Mouse (Mus musculus): Measurements from ENCODE around the gene Rnf123.
A peak's percentile ranks its signal among the peaks of the same experiment; 100 is the strongest.

Gene Rnf123

DNA sequence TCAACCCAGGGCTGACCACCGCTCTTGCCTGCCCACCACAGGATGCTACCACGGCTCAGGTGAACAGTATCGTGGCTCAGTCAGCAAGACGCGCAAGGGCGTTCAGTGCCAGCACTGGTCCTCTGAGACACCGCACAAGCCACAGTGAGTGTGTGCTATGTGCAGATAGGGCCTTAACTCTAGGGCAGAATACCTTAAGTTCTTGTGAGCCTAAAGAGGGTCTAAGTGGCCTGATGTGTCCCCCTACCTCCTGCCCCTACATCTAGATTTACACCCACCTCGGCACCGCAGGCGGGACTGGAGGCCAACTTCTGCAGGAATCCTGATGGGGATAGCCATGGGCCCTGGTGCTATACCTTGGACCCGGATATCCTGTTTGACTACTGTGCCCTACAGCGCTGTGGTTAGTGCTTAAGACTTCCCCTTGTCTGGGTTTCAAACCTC lies at the start of gene Rnf123:
TSS of gene Rnf123 (minus strand) at position 359 of the 444 bp plus-strand sequence.
- DNase-seq: no peak

DNA sequence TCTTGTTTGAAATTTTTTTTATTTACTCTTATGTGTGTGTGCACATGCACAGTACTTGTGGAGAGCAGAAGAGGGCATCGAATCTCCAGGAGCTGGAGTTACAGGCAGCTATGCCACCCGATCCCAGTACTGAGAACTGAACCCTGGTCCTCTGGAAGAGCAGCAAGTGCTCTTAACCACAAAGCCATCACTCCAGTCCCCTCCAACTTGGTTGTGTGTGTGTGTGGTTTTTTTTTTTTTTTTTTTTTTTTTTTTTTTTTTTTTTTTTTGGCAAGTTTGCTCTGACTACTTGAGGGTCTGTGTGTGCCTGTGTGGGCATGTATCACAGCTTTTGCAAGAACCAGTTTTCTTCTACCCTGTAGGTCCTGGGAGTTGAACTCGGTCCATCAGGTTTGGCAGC lies 49.2 kb upstream of the Rnf123 start:
- no peak for DNase-seq

DNA sequence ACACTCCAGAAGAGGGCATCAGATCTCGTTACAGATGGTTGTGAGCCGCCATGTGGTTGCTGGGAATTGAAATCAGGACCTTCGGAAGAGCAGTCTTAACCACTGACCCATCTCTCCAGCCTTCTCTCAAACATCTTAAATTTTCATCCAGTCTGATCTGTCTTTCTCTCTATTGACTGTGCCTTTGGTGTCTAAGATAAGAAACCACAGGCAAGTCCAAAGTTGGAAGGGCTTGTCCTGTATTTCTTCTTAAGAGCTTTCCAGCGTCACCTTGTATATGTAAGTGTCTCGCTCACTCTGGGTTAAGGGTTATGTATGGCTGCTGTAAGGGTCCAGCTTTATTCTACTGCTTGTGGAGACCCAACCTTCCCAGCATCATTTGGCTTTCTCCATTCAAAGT lies 48.4 kb upstream of the Rnf123 start:
- no peak for DNase-seq

DNA sequence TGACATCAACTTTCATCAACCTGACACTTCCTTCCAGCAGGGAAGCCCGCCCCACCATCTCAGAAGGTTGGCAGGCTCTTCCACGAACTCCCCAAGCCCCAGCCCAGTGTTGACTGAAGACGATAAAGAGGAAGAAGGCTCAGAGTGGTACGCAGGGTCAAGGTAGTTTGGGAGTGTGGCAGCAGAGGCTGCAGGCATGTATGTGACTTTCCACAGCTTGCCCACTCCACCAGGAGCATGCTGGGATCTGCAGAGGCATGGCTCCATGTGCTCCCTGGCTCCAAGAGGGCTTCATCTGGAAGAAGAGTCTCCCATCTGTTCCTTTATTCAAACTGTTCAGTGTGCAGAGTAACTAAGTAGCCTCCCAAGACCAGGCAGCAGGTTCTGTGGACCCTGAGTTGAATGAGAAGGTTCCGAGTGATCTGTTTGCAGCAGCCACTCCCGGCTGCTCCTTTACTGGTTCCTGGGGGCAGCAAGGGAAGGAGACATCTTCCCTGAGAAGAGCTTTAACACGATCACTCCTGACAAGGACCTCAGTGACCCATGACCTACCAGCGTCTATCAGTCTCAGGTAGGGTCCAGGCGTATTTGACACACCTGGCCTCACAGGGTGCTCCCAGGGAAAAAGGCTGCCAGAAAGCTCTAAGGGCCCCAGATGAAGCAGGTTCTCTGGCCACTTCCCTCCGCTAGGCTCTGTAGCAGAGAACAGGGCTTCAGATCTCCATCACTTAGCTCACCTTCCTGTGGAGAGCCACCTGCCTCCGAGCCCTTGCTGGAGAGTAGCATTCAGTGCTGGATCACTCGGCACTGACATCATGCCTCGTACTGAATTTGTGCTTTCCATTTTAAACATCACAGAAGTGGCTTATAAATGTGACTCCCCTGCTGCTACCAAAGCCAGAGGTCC lies 46.1 kb upstream of the Rnf123 start:
- DNase-seq: peak; percentile 59

DNA sequence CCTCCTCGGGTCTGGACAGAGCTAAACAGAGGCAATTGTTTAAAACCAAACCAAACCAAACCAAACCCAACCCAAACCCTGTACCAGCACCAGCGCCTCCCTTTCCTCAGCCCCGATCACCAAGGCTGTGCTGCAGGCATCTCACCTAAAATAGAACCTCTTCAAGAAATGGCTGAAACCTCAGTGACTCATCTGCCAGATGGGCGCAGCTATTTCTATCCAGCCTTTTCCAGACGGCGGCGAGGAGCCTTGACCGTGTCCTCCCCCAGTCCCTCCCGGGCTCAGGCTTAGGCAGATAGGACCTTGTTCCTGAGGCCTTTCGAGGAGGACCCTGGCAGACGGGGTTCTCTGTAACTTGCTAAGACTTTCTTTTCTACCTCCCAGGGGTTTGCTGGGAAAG lies 45.1 kb upstream of the Rnf123 start:
- DNase-seq: no peak

DNA sequence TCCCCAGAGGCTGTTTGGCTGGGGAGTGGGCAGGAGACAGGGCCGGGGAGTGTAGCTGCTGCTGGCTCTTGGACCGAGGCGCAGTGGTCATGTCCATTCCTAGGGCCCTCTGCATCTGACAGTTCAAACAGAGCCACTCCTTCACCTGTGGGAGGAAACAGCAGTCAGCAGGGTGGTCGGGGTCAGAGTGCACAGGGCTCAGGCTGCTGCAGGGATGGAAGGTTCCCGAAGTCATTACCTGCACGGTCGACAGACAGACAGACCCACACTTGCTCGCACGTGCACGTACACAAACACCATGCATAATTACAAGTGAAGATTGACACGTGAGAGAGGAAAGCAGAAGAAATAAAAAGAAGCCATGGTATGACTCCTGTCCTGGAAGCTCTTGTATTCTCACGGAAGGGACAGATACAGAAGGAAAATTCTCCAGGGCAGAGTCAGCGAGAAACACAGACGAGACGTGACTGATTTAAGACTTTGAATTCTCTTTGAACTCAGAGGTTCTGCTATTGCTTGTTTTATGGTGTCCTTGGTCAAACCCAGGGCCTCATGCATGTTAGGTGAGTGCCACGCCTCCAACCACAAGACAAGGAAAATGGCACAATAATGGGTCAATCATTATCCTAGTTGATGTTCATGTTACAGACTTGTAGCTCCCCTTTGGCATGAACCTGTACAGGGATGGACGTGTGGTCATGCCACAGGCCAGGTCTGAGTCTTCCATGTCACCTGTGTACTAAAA lies 43.5 kb upstream of the Rnf123 start:
- no peak for DNase-seq

DNA sequence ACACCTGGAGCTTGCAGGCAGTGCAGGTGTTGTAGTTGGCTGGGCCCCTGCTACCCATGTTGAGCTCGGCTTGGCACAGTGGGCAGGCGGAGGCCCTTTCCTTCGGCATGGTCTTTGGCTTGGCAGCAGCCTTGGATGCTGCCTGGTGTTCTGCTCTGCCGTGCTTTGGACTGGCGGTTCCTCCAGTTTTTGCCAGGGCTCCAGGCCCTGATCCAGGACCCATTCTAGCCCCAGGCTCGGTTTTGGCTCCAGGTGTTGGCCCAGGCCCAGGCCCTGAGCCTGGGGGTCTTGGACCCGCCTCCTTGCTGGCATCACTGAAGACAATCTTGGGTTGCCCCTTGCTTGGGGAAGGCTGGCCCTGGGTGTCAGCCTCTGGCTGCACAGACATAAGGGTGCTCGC lies 42.6 kb upstream of the Rnf123 start:
- no peak for DNase-seq

DNA sequence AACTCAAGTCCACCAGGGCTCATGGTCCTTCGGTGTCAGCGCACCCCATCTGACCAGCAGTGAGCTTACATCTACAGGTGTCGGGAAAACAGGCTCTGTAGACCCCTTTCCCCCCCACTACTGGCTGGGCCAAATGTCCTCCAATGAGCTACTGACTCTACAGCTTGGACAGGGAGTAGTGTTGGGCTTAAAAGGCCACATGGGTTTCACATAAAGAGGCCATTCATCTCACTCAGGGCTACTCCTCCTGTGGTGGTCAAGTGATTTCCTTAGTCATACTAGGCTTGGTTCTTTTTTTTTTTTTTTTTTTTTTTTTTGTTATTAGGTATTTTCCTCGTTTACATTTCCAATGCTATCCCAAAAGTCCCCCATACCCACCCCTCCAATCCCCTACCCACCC lies 40.8 kb upstream of the Rnf123 start:
- DNase-seq: no peak

DNA sequence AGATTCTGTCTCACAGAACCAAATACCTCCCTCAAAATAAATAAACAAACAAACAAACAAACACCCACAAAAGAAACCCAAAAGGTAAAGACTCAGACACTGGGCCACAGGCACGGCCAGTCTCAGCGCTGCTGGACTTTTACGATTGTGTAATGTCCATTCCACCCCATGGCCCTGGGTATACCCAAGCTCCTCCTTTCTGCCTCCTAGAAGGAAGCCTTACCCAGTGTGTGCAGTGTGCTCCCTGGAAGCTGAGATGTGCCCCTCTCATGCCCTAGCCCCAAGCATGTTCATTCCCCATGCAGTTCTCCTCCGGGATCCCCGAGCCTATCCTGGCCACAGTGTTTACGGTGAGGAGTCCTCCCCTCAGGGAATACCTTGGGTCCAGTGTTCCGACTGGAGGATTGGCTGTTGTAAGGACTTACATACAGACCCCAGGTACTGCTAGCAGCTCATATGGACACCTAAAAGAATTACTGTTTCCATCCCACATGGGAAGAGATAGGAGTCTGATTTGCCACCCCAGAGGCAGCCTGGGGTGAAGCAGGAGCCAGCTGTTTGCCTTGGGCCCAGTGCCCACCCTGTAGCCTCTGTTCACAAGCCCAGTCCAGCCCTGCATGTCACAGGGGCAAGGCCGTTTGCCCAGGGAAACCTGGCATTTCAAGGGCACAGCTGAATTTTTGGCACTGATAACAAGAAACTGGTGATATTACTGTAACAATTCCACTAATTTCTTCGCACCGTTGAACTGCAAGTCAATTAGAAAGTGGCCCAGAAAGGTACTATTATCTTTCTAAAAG lies 38.2 kb upstream of the Rnf123 start:
- no peak for DNase-seq

DNA sequence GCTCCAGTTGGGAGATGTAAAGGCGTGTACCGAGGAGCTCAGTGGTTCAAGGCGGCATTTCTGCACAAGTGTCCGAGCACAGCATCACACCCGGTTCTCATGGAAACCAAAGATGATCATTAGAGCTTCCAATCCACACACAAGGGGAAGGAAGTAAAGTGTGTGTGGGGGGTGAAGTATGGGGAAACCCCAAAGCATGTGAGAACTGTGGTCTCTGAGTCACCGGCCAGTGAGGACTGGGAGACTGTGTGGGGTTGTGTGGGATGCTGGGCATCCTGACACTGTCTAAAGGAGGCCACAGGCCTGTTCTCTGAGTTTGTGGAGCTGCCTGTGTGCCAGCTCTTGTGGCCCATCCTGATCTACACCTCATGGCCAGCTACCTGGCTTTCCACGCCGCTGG lies 37.5 kb upstream of the Rnf123 start:
- no peak for DNase-seq

DNA sequence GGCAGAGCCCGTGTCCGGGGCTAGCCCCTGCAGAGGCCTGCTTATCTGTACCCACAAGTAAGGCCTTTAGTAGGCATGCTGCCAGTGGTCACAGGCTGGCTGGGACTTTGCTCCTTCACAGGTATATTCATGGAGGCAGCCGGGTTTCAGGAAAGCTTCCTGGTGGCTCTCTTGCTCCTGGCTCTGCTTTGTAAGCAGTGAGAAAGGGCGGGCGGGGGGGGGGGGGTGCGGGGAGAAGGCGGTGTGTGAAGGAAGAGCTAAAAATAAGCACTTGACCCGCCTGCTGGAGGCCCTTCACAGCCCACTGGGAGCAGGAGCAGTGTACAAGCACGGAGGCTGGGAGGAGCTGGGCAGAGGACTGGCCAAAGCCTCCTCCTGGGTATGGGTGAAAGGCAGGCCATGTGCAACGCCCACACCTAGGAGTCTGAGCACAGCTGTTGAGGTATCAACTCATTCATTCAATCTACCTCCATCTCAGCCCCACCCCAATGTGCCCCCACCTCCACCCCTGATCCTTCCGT lies 36.8 kb upstream of the Rnf123 start:
- no peak for DNase-seq

DNA sequence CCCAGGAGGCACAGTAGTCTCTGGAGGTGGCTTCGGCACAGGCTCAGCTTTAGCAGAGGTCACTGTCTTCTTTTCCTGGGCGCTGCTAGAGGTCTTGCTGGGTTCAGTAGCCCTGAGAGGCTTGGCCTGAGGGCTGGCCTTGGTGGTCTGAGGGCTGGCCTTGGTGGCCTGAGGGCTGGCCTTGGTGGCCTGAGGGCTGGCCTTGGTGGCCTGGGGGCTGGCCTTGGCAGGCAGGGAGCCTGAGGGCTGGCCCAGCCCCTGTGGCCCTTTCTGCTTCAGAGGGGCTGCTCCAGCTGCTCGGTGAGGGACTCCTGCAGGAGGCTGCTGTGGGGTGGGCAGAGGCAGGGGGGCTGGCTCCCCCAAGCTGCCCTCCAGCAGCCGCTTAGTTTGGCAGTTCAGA lies 34.0 kb upstream of the Rnf123 start:
- DNase-seq: no peak

DNA sequence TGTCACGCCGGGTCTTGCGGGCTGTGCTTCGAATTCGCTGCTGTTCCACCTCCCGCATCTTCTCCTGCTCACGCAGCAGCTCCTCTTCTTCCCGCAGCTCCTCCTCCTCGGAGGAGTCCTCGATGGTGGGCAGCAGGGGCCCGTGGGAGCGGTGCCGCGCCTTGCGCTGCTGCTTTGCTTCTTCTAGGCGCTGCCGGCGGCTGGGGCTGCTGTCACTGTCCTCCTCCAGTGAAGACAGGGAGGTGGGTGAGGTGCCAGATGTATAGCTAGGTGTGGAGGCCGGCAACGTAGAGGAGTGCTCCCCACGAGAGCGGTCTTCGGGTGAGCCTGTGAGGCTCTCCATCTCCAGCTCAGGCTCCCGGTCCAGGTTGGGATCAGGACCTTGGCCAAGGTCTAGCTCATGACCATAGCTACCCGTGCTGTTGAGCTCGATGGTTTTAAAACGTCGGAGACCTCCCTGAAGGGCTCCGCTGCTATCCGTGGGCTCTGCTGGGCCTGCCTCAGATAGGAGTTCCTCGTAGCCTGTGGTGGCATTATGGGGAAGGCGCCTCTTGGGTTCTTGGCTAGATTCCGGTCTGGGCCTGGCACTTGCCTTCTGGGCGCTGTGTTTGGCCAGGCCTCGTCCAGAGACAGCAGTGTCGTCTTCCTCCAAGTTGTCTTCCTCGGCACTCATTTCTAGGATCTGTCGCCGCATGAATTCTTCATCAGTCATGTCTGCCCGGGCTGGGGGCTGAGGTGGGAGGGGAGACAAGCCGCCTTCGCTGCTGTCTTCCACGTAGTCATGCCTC lies 32.3 kb upstream of the Rnf123 start:
- no peak for DNase-seq

DNA sequence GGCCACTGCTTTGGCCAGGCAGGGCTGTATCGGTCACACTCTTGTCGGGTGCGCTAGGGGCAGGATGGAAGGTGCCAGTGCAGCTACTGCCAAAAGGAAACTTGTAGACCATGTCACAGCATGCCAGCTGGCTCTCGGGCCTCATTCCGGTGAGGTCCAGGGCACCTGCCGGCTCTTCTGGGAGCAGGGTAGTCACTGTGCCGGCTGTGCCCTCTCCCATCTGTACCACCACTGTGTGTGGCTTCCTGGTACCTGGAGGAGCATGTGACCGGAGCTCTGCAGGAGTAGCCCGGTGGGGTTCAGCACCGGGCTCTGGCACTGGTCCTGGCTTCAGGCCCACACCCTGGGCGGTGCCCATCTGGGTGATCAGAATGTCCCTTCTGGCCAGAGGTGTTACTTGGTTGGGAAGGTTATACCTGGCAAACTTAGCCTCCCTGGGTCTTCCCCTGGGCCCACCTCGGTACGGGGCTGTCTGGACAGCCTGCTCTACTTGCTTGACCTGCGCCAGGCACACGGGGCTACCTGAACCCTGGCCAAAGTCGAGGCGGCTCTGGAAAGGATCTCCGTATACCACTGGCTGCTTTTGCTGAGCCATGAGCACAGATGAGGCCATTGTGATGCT lies 29.7 kb upstream of the Rnf123 start:
- DNase-seq: peak; percentile 76

DNA sequence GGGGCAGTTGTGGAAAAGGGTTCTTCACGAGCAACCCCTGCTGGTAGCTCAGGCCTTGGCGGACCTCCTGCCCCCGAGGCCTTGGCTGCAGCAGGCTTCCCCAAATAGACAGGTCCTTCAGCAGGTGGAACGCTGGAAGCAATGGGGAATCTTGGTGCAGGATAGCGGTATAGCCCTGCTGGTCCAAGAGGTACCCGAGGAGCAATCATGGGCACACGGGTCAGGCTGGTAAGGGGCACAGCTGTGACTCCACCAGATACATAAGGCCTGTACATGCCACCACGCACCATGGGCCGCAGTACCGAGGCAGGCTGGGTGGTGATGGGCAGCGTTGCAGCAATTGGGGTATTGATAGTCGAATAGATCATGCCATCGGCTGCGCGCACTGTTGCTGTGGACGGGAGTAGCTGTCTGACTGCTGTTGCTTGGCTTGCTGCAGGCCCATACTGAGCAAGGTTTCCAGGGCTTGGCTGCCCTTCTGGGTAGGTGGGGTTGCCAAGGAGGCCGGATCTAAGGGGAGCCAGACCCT lies 28.5 kb upstream of the Rnf123 start:
- DNase-seq: no peak

DNA sequence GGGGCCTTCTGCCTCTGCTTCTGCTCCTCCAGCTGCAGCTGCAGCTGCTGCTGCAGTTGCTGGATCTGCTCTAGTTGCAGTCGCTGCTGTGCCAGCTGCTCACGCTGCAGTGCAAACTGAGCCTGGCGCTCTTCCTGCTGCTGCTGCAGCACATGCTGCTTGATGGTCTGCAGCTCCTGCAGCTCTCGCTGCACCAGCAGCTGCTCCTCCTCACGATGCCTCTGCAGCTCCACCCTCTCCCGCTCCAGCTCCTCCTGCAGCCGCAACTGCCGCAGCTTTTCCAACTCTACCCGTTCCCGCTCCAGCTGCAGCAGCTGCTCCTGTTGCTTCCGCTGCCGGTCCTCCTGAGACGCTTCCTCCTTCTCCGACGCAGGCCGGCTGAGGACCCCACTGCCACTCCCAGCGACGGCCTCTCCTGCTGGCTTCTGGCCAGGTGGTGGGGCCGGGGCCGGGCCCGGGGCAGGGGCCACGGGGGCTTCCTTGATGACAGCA lies 28.0 kb upstream of the Rnf123 start:
- DNase-seq: no peak

DNA sequence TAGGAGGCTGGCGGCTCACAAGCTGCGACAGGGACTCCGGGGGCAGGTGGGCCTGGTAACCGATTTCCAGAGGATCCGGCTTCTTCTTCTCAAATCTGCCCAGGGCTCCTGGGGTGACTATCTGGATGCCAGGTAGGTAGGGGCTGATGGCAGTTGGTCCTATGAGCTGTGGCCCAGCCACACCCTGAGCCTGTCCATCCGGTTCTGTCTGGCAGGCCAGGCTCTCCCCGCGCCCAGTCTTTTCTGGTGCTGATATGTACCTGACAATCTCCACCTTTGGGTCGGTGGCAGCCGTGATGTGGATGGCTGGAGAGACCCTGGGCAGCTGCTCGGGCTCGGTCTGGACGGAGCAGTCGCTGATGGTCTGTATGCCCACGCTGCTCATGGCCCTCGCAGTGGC lies 27.0 kb upstream of the Rnf123 start:
- no peak for DNase-seq

DNA sequence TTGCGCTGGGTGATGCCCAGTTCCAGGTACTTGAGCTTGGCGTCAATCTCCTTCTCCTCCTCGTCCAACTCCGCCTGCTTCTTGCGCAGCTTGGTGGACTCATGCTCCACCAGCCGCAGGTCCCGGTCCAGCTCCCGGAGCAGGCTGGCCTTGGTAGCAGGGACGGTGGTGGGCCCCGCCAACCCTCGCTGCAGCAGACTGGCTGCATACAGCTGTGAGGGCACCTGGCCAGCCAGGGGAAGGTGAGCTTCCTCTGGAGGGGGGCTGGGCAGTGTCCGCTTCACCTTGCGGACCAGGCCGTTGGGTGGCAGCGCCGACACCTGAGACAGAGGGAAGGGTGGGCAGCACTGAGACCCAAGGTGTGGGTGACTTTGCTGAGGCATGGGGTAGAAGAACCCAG lies 24.7 kb upstream of the Rnf123 start:
- no peak for DNase-seq

DNA sequence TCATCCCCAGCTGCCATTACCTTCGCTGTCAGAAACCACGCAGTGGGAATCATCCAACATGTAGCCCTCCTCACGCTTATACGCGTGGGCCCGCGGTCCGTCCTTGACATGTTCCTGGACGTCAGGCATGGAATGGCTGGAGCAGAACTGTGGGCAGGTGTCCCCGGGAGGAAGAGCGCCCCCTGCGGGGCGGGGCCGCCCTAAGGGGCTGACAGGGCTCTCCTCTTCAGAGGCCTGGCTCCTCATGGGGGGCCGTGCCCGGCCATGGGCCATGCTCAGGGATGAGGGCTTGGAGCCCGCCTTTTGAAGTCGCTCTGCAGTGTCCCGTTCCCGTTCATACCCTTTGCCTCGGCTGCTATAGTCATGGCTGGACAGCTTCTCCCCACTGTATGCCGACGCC lies 22.9 kb upstream of the Rnf123 start:
- DNase-seq: no peak

DNA sequence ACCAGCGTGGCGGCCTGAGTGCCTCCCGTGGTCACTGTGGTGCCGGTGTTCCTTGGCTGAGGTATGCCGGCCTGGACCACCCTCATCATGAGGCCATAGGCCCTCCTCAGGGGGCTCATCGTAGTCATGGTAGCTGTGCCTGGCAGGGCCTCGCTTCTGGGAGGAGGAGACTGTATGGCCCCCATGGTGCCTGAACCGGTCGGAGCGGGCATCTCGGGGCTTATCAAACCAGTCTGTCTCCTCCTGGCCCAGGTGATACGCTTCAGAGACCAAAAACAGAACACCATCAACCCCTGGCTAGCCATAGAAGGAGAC lies 22.4 kb upstream of the Rnf123 start:
- no peak for DNase-seq

DNA sequence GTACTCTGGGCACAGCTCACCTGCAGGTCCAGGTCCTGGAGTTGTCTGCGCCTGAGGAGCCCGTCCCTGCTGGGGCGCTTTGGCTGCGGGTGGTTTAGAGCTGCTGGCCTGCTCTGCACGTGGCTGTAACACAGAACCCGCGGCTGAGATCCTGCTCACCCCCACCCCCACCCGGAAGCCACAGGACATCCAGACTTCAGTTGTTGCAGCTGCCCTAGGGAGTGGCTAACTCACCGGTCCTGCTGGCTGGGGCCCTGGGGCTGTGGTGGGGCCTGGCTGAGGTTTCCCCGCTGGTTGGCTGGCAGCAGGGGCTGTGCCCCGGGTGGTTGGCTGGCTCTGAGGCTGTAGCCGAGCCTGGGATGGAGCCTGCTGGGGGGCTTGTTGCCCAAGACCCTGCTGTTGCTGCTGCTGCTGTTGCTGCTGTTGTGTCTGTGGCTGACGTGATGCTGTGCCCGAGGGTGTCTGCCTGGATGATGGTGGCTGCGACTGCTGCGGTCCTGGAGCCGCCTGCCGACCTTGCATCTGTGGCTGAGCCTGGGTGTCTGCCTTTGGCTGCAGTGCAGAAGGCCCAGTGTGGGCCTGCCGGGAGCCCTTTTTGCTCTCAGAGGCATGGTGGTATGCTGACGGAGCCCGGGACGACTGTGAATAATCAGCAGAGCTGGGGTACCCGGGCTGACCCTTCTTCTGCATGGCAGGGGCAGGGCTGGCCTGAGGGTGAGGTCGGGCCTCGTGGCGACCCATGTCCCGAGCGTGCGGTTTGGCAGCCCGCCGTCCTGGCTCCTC lies 21.8 kb upstream of the Rnf123 start:
- DNase-seq: peak; percentile 57

Data from cerebellum, adult 11 months (tissue).